Mouse (Mus musculus) R1 (cell line): ENCODE results near the gene Ubap1l.

ENCODE experiments used
- DNase-seq: peaks from one replicate; pipeline ENCODE4 v3.0.0-alpha.2; 2018; ENCODE audit warnings: low read depth, low spot score

Gene Ubap1l

DNA sequence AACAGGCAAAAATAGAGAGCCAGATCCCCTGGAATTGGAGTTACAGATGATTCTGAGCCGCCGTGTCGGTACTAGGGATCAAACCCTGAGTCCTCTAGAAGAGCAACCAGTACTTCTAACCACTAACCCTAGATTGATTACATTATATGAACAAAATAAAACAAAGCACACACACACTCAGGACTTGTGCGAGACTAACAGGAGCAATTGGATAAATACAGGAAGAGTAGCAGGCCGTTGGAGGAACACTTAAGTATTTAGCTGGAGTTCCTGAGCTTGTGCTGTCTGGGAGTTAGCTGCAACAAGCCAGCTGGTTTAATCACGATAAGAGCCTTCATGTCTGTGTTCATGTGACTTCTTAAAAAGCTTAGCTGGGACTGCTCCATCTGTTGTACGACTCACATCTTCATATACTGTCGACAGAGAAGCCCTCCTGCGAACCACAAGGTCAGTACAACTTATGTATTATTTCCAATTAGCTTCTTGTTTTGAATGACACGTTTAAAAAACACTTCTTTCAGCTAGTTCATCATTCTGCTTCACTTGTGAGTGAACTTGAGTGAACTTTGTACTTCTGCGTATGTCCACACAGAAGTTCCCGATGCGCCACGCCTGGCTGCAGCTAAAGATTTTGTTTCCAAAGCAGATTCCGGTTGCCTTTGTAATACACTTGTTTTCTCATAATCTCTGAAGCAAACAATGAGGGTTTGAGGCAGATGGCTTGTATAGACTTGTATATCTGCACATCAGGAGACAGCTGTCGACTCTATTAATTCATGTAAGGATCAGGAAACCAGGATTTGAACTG lies at the start of gene Ubap1l:
Gene Ubap1l, plus strand, starts transcription at position 401 of the 808 bp plus-strand sequence.
- no peak for DNase-seq

- DNase-seq = no peak
Measured at GRCm38 (mm10) chr9:65312669-65313357, 48.0 kb upstream of the Ubap1l start.

DNA sequence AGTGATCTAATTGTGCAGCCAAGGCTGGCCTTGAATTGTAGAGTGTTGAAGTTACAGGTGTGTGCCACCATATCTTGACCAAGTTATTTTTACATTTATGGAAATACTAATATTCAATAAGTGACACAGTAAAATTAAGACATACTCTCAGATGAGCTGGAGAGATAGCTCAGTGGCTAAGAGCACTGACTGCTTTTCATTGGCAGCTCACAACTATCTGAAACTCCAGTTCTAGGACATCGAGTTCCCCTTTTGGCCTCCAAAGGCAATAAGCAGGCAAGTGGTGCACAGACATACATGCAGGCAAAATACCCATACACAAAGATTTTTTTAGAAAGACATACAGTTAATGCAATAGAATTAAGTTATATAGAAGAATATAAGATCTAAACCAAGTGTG lies 47.0 kb upstream of the Ubap1l start:
- no peak for DNase-seq

DNA sequence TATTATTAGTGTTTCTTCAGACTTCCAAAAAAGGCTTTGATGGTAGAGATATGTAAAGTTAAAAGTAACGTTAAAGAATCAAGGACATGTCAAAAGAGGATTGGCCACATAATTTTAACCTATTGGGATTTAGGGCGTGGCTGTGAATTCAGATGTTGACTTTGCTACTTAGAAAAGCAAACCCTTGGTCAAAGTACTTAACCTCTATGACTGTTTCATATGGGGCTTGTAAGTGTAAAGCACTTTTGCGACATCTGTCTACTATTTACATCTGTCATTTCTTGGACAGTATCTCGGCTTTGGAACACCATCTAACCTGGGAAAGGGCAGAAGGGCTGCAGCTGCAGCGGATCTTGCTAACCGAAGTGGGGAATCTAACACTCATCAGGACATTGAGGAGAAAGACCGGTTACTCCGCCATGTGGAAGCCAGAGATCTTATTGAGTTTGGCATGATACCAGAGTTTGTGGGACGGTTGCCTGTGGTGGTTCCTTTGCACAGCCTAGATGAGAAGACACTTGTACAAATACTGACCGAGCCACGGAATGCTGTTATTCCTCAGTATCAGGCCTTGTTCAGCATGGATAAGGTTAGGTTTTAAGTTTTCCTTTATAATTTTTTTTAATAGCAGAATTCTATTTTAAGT lies 38.5 kb upstream of the Ubap1l start:
- DNase-seq = no peak

DNA sequence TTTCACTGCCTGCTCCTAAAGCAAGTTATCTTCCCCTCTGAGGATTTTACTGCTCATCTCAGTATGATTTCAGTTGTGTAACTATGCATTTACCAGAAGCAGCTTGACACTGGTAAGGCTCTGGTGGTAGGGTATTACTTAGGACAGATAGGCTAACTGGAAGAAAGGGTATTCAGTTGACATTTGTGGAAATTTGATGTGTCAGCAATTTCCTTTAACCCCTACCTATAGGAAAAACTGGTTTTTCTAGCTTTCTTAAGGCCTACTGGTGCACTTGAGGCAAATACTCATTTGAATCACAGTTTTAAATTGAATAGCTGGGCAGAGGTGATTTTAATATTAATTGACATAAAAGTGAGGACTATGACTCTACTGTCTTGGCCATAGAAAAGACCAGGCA lies 34.9 kb upstream of the Ubap1l start:
- DNase-seq = no peak

DNA sequence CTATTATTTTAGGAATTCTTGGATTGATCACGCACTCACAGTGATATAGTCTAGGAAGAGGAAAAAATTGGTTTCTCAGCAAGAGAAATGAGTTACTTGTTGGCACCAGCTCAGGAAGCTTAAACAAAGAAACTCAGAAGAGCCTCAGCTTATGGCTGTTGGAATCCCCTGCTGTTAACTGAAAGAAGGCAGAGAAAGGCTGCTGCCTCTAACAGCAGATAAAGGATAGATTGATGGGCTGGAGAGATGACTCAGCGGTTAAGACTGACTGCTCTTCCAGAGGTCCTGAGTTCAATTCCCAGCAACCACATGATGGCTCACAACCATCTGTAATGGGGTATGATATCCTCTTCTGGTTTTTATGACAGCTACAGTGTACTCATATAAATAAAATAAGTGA lies 33.5 kb upstream of the Ubap1l start:
- peak; percentile 39 for DNase-seq

GRCm38 (mm10) chr9:65333958-65334357 lies 26.9 kb upstream of the Ubap1l start:
- no peak for DNase-seq

DNA sequence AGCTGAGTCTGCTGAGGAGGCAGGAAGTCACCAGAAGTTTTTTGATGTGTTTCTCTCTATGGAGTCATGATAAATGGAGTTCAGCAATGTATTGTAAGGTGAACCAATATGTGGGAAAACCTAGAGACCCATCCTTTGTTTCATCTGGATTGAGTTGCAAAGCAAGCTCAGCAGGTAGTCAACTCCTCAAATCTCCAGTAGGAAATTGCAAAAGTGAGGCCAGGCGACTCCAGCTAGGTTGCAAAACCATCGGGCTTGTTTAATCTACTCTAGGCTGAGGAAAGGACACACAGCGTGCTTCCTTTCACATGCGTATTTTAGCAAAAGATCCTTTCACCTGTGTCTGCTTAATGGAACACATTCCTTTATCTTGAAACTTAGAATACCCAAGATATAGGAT lies 21.7 kb upstream of the Ubap1l start:
- DNase-seq = peak; percentile 96

DNA sequence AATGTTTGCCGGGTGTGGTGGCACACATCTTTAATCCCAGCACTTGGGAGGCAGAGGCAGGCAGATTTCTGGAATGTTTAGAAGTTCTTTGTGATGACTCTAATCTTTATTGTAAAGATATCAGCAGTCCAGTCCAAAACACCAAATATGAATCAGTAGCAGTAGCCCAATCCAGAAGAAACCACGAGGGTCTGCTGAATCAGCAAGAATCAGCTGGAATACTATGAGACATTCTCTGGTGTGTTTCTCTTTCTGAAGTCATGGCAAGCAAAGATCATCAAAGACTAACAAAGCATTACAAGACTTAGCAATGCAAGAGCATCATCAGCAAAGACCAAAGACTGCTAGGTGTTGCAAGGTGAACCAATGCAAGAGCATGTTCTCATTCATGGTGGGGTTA lies 20.4 kb upstream of the Ubap1l start:
- DNase-seq = no peak

DNA sequence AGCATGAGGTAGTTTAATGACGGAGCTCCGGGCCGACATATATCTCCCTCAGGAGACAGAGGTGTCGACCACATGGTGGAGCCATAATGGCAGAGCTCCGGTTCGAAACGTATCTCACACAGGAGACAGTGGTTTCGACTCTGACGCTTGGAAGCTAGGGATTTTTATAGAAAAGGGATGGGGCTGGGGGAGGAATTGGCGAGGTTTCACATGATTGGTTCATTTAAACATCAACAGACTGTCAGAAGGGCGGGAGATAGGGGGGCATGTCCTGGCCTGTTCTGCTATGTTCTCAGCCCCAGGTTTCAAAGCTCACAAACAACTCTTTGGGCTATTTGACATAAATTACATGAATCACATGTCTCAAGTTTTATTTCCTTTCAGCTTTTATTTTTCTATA lies 15.4 kb upstream of the Ubap1l start:
- peak; percentile 60 for DNase-seq

GRCm38 (mm10) chr9:65345854-65346475 lies 14.9 kb upstream of the Ubap1l start, which contains the start of gene Pdcd7:
TSS of gene Pdcd7 (plus strand) at chr9:65346104.
- peak; percentile 98 for DNase-seq

DNA sequence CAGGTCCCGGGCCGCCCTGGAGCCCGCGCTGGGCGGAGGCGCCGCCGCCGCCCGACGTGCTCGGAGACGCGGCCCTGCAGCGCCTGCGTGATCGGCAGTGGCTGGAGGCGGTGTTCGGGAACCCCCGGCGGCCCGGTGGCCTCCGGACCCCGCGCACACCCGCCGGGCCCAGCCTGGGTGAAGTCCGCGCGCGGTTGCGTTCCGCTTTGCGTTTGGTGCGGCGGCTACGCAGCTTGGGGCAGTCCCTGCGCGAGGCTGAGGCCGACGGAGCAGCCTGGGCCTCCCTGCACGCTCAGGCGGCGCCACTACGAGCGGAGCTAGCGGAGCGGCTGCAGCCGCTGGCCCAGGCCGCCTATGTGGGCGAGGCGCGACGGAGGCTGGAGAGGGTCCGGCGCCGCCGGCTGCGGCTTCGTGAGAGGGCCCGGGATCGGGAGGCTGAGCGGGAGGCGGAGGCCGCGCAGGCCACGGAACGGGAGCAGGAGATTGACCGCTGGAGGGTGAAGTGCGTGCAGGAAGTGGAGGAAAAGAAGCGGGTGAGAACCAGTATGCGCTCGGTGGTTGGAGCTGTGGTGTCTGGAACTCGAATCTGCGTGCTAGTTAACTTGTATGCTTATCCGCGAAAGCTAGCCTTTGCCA lies 14.2 kb upstream of the Ubap1l start:
- DNase-seq = peak; percentile 60

DNA sequence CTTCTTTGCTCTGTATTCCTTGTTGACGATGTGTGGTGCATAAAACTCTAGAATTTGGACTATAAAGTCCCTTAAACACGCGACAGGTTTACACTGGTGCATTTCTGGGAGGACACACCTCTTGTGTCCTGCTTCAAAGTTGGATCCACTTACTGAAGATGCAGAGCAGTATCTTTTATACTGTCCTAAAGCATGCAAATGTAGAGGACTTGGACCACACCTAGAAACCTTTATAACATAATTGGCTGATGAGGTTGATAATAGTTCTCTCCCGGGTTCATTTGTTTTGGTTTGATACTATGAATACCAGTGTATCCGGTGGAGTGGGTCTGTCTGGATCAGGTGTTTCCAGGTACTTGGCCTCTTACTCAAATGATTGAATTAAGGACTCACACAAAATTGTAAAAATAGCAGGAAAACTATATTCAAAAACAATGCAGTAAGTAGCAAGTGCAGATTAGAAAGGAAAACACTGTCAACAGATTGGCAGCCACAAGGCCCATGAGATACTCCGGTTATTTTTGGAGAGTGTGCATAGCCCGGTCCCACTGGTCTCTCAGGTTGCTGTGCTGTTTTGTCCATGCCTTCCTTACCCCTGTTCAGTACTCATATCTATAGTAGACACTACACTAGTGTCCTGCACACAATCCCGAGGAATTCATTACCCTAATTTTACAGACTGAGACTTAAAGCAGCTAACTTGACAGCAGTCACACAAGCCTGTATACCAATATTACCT lies 13.6 kb upstream of the Ubap1l start:
- DNase-seq = peak; percentile 51

DNA sequence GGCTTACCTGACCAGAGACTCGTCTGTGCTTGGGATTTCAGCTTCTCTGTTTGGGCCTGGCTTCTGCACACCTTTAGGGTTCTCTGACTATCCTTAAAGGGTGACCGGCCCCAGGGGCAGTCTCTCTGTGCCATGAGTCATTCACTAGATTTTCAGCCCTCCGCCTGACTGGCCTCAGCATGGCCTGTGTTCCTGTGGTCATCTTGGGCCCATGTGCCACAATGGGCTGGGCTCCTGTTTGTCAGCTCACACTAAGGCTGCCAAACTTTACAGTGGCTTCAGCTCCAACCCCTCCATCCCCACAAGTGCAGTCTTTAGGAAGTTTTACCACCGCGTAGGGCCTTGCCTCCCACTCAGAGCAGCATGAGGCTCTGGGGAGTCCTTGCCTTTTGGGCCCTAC lies 7.6 kb upstream of the Ubap1l start:
- DNase-seq = no peak

GRCm38 (mm10) chr9:65356561-65356960 lies 4.3 kb upstream of the Ubap1l start:
- peak; percentile 45 for DNase-seq

DNA sequence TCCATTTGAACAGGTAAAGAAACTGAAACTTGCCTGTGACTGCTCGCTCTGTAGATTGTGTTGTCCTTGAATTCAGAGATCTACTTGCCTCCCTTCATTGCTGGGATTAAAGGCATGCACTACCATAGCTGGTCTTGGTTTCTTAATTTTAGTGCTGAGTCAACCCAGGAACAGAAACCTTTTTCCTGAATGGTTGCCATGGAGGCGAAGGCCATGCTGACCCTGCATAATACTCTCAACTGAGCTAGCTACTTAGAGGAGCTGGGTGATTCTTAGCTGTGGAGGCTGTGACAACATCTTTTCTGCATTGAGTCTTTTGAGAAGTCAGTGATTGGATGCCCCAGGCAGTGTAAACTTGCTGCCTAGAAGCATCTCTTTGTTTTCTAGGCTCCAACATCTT lies 3.9 kb upstream of the Ubap1l start:
- DNase-seq = peak; percentile 16

DNA sequence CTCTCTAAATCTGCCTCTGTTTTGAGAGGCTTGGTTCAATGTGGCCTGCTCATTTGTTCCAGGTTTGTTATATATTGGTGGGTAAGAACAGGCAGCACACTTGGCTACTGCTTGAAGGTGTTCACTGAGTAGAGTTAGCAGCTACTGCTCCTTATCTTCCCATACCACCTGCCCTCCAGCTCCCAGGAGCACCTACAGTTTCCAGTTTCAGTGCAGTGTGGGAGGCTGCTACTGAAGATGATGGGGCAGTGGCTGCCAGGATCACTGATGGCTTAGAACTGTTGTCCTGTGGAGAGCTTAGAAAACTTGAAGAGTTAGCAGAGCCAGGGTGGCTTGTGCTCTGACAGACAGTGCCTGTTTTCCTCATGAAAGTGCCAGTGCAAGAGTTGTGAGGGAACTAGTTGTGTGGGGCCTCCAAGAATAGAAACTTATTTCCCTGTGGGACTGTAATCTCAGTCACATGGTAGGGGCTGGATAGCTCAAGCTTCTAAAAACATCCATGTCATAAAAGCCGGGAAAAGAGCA lies 1.8 kb upstream of the Ubap1l start:
- no peak for DNase-seq

DNA sequence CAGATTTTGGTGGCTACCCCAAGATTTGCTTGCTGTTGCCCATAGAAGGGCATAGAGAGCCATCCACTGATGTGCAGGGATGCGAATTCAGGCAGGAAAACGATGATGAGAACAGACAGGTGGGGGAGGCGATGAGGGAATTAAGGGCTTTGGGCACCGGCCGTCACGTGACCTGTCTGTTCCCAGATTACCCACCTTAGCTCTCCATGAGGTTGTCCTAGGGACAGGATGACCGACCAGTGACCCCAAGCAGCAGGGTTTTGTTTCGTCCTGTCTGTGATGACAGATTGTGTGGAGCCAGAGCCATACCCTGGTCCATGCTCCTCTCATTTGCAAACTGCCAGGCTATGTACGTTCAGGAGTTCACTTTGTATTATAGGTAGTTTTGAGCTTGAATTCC lies 2.8 kb downstream of the Ubap1l start:
- DNase-seq = no peak

- DNase-seq = no peak
Measured at GRCm38 (mm10) chr9:65365721-65366120, 4.9 kb downstream of the Ubap1l start.

- DNase-seq = peak; percentile 21
Measured at GRCm38 (mm10) chr9:65371756-65372155, 10.9 kb downstream of the Ubap1l start.

- peak; percentile 52 for DNase-seq
Measured at GRCm38 (mm10) chr9:65372449-65372848, 11.6 kb downstream of the Ubap1l start.
